Mouse (Mus musculus) midbrain, embryonic 10.5 days (tissue): ENCODE data around the gene Pcif1. TPM values are rescaled to one million over a fixed set of nuclear protein-coding genes. Genes with fewer than 3 reads are reported as not detected.
"Not testable (repeated sequence)": the region's sequence is repeated elsewhere in the genome, so short reads cannot be mapped to it uniquely, and the experiment has no call there.

Source experiments
- DNase-seq: peaks from one replicate; pipeline ENCODE4 v3.0.0-alpha.2; 2017; ENCODE audit warnings: low spot score
- H3K27ac ChIP-seq: fragments of 300-500 bp; sonication (generic); replicated peaks from 2 replicates; pipeline ENCODE4 v1.5.1; 2016; ENCODE audit warnings: mild to moderate bottlenecking
- H3K27me3 ChIP-seq: fragments of 300-500 bp; sonication (generic); 2 replicates; pipeline ENCODE4 v1.6.1; 2016; ENCODE audit warnings: low read depth, mild to moderate bottlenecking; ENCODE audit not compliant: poor library complexity, severe bottlenecking
- H3K36me3 ChIP-seq: fragments of 300-500 bp; sonication (generic); 2 replicates; pipeline ENCODE4 v1.6.1; 2016; ENCODE audit warnings: mild to moderate bottlenecking, moderate library complexity
- H3K4me1 ChIP-seq: fragments of 300-500 bp; sonication (generic); 2 replicates; pipeline ENCODE4 v1.6.1; 2016
- H3K4me3 ChIP-seq: fragments of 300-500 bp; sonication (generic); 2 replicates; pipeline ENCODE4 v1.5.1; 2016; ENCODE audit warnings: mild to moderate bottlenecking, moderate library complexity
- H3K9me3 ChIP-seq: fragments of 300-500 bp; sonication (generic); replicated peaks from 2 replicates; pipeline ENCODE4 v1.6.1; 2016; ENCODE audit warnings: mild to moderate bottlenecking
- WGBS: fragments of 180-500 bp; shearing (Covaris S2); methylation state at CpG from one replicate; pipeline ENCODE4 v1.1.7; 2016; 5-methylcytosine and 5-hydroxymethylcytosine counted together
- polyA plus RNA-seq: library from polyadenylated mRNA; unstranded; fragments of >200 nt; fragmentation: Nextera tagmentation; extraction: Ambion mirVana; gene quantifications from 2 replicates; pipeline ENCODE4 v1.2.1, GENCODE M21; 2016

Gene Pcif1
- 73.8 and 93.8 TPM in 2 replicates for polyA plus RNA-seq

- WGBS, result under 1% methylated on average over 40 of the region's 40 CpGs
- no peaks in the 10 kb centered on the region for H3K9me3 ChIP-seq
These were observed at the start of gene Pcif1 for GRCm38 (mm10) chr2:164879228-164879567. Pcif1 (plus strand) TSS chr2:164879304.

GRCm38 (mm10) chr2:164831029-164831428 lies 48.1 kb upstream of the Pcif1 start:
- peaks cover 39% of the 10 kb centered on the region for H3K36me3 ChIP-seq
- no peak for DNase-seq
- H3K4me3 ChIP-seq, result no peak overlapping the region
- H3K9me3 ChIP-seq, result no peaks in the 10 kb centered on the region
- no peaks in the 10 kb centered on the region for H3K27me3 ChIP-seq
- no peak overlapping the region for H3K27ac ChIP-seq
- H3K4me1 ChIP-seq, result peaks cover 28% of the 10 kb centered on the region
- 90% methylated on average over 10 of the region's 10 CpGs for WGBS

More at GRCm38 (mm10) chr2:164879228-164879567, at the start of gene Pcif1:
- Histone ChIP-seq H3K27me3 (no peaks in the 10 kb centered on the region), H3K27ac (peak within 1 kb of the TSS; percentile 100), H3K36me3 (peaks cover 25% of the 10 kb centered on the region), H3K4me1 (peaks cover 37% of the 10 kb centered on the region), H3K4me3 (peak within 1 kb of the TSS; percentile 96)
- peak; percentile 94 for DNase-seq

- H3K36me3 ChIP-seq, result peaks cover 38% of the 10 kb centered on the region
- H3K4me1 ChIP-seq, result peaks cover 28% of the 10 kb centered on the region
- DNase-seq, result no peak
- no peaks in the 10 kb centered on the region for H3K27me3 ChIP-seq
- H3K27ac ChIP-seq, result peak overlapping the region; percentile 90
- no peaks in the 10 kb centered on the region for H3K9me3 ChIP-seq
- peak overlapping the region; percentile 84 for H3K4me3 ChIP-seq
- 67% methylated on average over 16 of the region's 16 CpGs for WGBS
These were observed 46.9 kb upstream of the Pcif1 start for GRCm38 (mm10) chr2:164832032-164832747.

- Histone ChIP-seq H3K4me1 (peaks cover 28% of the 10 kb centered on the region), H3K9me3 (no peaks in the 10 kb centered on the region), H3K4me3 (peak within 1 kb of the TSS; percentile 84), H3K27me3 (no peaks in the 10 kb centered on the region), H3K27ac (peak within 1 kb of the TSS; percentile 90), H3K36me3 (peaks cover 38% of the 10 kb centered on the region)
- peak; percentile 73 for DNase-seq
- 2% methylated on average over 35 of the region's 35 CpGs for WGBS
These were observed 46.3 kb upstream of the Pcif1 start, which contains the start of gene Ctsa for GRCm38 (mm10) chr2:164832748-164833301. Ctsa (plus strand) TSS chr2:164832873.

GRCm38 (mm10) chr2:164833314-164833959 lies 45.7 kb upstream of the Pcif1 start, which contains the start of gene Neurl2:
Neurl2 (minus strand) TSS chr2:164833456.
- Histone ChIP-seq H3K4me3 (peak within 1 kb of the TSS; percentile 84), H3K27me3 (no peaks in the 10 kb centered on the region), H3K4me1 (peaks cover 28% of the 10 kb centered on the region), H3K36me3 (peaks cover 38% of the 10 kb centered on the region), H3K9me3 (no peaks in the 10 kb centered on the region), H3K27ac (peak within 1 kb of the TSS; percentile 90)
- WGBS, result under 1% methylated on average over 31 of the region's 31 CpGs
- peak; percentile 94 for DNase-seq

GRCm38 (mm10) chr2:164834531-164834930 lies 44.6 kb upstream of the Pcif1 start:
- Histone ChIP-seq H3K27ac (no peak overlapping the region), H3K4me3 (peak overlapping the region; percentile 84), H3K4me1 (peaks cover 28% of the 10 kb centered on the region), H3K27me3 (no peaks in the 10 kb centered on the region), H3K9me3 (no peaks in the 10 kb centered on the region), H3K36me3 (peaks cover 42% of the 10 kb centered on the region)
- WGBS, result 56% methylated on average over 8 of the region's 8 CpGs
- no peak for DNase-seq

GRCm38 (mm10) chr2:164835164-164835563 lies 43.9 kb upstream of the Pcif1 start:
- no peak overlapping the region for H3K27ac ChIP-seq
- 93% methylated on average over 4 of the region's 4 CpGs for WGBS
- H3K4me3 ChIP-seq, result peak overlapping the region; percentile 84; the same call in 1 of the 2 replicates
- no peak for DNase-seq
- peaks cover 48% of the 10 kb centered on the region for H3K36me3 ChIP-seq
- no peaks in the 10 kb centered on the region for H3K27me3 ChIP-seq
- no peaks in the 10 kb centered on the region for H3K9me3 ChIP-seq
- H3K4me1 ChIP-seq, result peaks cover 28% of the 10 kb centered on the region

GRCm38 (mm10) chr2:164845782-164846181 lies 33.3 kb upstream of the Pcif1 start:
- 55% methylated on average over 3 of the region's 3 CpGs for whole genome bisulfite sequencing
- no peaks in the 10 kb centered on the region for H3K4me1 ChIP-seq
- no peak overlapping the region for H3K4me3 ChIP-seq
- no peaks in the 10 kb centered on the region for H3K27me3 ChIP-seq
- H3K36me3 ChIP-seq, result peaks cover 63% of the 10 kb centered on the region
- DNase-seq, result no peak
- no peak overlapping the region for H3K27ac ChIP-seq
- H3K9me3 ChIP-seq, result 0 out of 2 replicates have a peak, but pooled peaks cover 3% of the 10 kb centered on the region

- WGBS, result 89% methylated on average over 8 of the region's 8 CpGs
- no peak overlapping the region for H3K27ac ChIP-seq
- DNase-seq, result no peak
- H3K9me3 ChIP-seq, result 0 out of 2 replicates have a peak, but pooled peaks cover 3% of the 10 kb centered on the region
- no peak overlapping the region for H3K4me3 ChIP-seq
- peaks cover 5% of the 10 kb centered on the region for H3K4me1 ChIP-seq
- H3K27me3 ChIP-seq, result peaks cover 4% of the 10 kb centered on the region; the same call in 1 of the 2 replicates
- H3K36me3 ChIP-seq, result peaks cover 77% of the 10 kb centered on the region
These were observed 29.0 kb upstream of the Pcif1 start for GRCm38 (mm10) chr2:164850061-164850460.

GRCm38 (mm10) chr2:164855572-164855971 lies 23.5 kb upstream of the Pcif1 start:
- Histone ChIP-seq H3K36me3 (peaks cover 41% of the 10 kb centered on the region), H3K27me3 (peaks cover 51% of the 10 kb centered on the region), H3K4me1 (peaks cover 45% of the 10 kb centered on the region), H3K4me3 (peak overlapping the region; percentile 75; the same call in 1 of the 2 replicates)
- DNase-seq, H3K27ac ChIP-seq, H3K9me3 ChIP-seq: not testable (repeated sequence)
- WGBS, result 79% methylated on average over 5 of the region's 5 CpGs

GRCm38 (mm10) chr2:164856309-164857100 lies 22.6 kb upstream of the Pcif1 start:
- Histone ChIP-seq H3K4me3 (peak overlapping the region; percentile 75), H3K27ac (peak overlapping the region; percentile 85), H3K27me3 (peaks cover 51% of the 10 kb centered on the region), H3K9me3 (no peaks in the 10 kb centered on the region), H3K36me3 (peaks cover 31% of the 10 kb centered on the region), H3K4me1 (peaks cover 45% of the 10 kb centered on the region)
- 1% methylated on average over 42 of the region's 42 CpGs for WGBS
- DNase-seq, result peak; percentile 47
